Mouse (Mus musculus): ENCODE results near the gene Svs2. TPM values are rescaled to one million over a fixed set of nuclear protein-coding genes. Genes with fewer than 3 reads are reported as not detected.
"Not testable (repeated sequence)": the region's sequence is repeated elsewhere in the genome, so short reads cannot be mapped to it uniquely, and the experiment has no call there.

Svs2 gene
- not detected in 2 replicates for polyA plus RNA-seq (2012; rRNA removed)

GRCm38 (mm10) chr2:164238366-164238765, at the start of gene Svs2:
Svs2 (minus strand) TSS chr2:164238466.
- no peak for DNase-seq (ENCODE audit: low spot score)

DNA sequence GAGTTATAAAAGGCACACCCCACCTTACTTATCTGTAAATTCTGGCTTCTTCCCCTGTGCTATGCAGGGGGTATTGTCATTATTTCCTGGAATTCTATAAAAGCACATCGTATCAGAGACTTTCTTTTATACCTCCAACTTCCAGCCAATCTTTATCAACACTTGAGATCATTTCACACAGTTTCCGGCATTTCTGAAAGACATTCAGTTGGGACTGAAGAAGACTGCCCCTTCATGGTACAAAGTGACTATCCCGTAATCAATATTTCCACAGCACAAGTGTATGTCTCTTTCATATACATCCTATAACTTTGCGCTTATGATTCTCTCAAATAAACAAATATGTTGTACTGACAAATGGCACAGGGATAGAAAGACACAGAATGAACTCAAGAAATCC, 40.1 kb upstream of the Svs2 start, which contains the start of gene Svs4:
TSS of gene Svs4 (minus strand) at position 101 of the 400 bp plus-strand sequence.
- DNase-seq (ENCODE audit: low spot score) = no peak

DNA sequence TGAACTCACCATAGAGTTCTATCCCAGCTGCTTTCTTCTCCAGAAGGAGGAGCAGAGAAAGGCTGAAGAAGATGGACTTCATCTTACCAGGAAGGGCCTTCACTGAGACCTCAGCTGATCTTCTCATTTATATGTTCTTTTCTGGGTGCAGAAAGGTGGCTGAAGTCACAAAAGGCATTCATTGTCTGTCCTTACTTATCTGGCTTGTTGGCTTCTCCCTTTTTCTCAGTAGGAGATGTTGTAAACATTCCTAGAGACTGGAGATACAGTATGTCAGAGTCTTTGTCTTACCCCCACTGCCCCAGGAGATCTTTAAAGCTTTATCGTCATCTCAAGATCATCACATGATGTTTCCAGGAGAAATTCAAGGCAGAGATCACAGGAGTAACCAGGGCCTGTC, 18.3 kb upstream of the Svs2 start, which contains the start of gene Svs3b:
TSS of gene Svs3b (minus strand) at position 101 of the 400 bp plus-strand sequence.
- not testable (repeated sequence) for DNase-seq (ENCODE audit: low spot score)

GRCm38 (mm10) chr2:164232671-164233070, 5.6 kb downstream of the Svs2 start:
- DNase-seq (ENCODE audit: low spot score) = no peak

- no peak for DNase-seq (ENCODE audit: low spot score)
Measured at GRCm38 (mm10) chr2:164228361-164229070, 9.8 kb downstream of the Svs2 start.

- no peak for DNase-seq (ENCODE audit: low spot score)
Measured at GRCm38 (mm10) chr2:164221522-164221921, 16.7 kb downstream of the Svs2 start, which contains the start of gene Wfdc15b. Wfdc15b (minus strand) TSS chr2:164221660.

- DNase-seq (ENCODE audit: low spot score) = no peak
Measured at GRCm38 (mm10) chr2:164219295-164219694, 19.0 kb downstream of the Svs2 start.

DNA sequence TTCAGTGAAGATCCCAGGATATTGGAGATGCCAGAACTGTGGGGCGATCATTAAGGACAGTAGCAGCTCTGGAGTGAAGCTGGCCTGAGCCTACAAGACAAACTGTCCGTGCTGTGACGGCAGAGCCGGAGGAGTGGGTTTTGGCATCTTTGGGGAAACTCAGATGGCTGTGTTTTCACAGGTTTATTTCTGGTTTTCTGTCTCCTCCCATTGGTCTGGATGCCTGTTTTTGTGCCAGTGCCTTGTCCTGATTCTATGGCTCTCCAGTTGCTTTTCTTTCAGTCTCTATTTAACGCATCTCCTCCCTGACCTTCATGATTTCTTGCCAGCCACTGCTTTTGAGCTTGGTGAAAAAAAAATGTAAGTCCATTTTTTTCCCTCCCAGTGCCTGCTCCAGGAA, 25.6 kb downstream of the Svs2 start:
- DNase-seq (ENCODE audit: low spot score) = no peak

DNA sequence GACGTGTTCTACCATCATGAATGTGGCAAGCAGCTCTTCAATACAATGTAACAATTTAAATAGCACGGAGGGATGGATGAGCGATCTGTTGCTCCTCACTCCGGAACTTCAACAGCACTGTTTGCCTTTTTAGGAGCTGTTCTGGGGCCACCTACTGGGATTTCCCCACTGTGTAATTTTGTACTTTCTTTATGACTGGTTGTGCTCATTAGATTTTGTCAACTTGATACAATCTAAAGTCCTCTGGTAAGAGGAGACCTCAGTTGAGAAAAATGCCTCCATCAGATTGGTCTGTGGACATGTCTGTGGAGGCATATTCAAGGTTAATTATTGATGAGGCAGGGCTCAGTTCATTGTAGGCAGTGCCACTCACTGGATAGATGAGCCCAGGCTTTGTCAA, 27.4 kb downstream of the Svs2 start:
- no peak for DNase-seq (ENCODE audit: low spot score)

- no peak for DNase-seq (ENCODE audit: low spot score)
Measured at GRCm38 (mm10) chr2:164206676-164207075, 31.6 kb downstream of the Svs2 start.

DNA sequence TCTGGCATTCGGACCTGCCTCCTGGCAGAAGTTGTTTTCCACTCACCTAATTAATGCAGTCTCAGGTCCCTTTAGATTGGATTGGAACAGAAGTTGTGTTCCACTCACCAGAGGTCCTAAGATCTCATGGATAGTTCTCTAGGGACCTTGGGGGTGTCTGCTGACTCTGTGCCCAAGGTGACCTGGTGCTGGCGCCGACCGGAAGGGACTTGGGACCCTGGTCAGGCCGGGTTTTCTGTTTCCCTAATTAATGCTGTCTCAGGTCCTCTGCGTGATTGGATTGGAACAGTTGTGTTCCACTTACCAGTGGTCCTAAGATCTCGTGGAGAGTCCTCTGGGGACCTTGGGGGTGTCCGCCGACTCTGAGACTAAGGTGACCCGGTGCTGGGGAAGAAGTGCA, 32.3 kb downstream of the Svs2 start:
- DNase-seq (ENCODE audit: low spot score) = not testable (repeated sequence)

DNA sequence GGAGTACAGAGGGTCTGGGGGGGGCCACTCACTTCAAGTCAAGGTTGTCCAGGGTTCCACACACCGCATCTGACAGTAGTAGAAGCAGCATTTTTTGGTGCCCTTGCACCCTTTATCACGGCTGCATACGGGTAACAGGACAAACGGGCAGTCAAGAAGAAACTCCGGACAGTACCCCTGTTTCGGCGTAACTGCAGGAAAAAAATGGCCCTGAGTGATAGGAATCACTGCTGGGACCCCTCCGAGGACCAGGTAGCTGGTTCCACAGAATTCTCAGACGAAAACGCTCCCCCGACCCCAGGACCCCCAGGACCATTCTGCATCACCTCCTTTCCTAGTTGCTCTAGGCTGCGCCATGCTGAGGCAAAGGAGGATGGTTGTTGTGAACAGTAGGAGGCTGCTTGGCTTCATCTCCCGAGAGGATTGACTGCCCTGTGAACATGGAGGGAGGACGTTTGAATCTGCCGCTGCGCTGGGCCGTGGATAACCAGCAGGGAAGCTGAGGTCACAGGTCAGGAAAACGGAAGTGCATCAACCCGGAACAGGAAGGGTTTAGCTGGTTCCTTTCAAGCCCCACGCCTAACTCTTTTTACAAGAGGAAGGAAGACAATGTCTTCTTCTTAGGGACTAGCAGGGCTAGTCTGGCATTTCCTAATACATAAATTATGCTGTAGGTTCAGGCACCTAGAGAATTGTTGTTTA, 38.5 kb downstream of the Svs2 start, which contains the start of gene Wfdc15a:
TSS of gene Wfdc15a (minus strand) at position 505 of the 702 bp plus-strand sequence.
- DNase-seq (ENCODE audit: low spot score) = no peak

- no peak for DNase-seq (ENCODE audit: low spot score)
Measured at GRCm38 (mm10) chr2:164196700-164196990, 41.6 kb downstream of the Svs2 start.

- DNase-seq (ENCODE audit: low spot score) = no peak
Measured at GRCm38 (mm10) chr2:164195971-164196699, 42.1 kb downstream of the Svs2 start.

DNA sequence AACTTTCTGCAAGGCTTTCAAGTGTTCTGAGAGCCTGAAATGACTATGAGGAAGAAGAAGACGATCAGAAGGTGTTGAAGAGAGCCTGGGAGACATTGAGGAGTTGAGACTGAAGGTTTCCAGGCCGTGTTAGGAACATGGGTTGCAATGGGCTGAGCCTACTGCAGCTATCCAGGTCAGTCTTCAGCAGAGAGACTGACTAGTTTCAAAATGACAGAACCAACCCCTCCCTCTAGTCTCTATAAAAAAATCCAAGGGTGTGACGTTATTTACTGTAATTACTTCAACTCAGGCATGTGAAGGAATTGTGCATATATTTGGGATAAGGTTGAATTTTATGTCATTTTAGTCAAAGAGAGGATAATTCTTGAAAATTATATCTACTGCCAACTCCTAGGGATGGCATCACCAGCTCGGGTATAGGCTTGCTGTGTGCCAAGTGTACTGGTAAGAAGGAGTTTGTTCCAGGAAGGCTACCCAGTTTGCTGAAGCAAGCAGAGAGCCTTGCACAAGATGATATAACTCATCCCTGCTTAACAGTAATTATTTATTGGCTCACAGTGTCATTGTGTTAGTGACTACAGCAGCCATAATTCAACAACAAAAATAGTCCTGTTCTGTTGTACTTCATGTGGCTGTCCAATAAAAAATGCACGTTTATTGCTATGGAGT, 43.2 kb downstream of the Svs2 start:
- DNase-seq (ENCODE audit: low spot score) = no peak

DNA sequence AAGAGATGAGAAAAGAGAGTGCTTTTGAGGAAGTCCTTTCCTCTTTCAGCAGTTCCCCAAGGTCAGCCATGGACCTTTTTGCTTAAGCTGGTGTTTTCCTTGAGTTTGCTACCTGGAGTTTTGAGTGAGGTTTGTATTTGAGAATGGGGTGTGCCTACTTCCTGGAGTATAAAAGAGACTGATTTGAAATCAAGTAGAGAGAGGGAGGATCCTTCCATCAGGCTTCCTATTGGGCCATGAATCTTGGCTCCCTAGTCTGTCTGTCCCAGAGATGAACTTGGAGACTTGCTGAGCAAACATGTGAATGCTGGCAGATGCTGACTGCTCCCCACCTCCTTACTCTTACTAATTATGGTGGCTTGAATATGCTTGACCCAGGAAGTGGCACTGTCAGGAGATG, 46.0 kb downstream of the Svs2 start:
- no peak for DNase-seq (ENCODE audit: low spot score)

DNA sequence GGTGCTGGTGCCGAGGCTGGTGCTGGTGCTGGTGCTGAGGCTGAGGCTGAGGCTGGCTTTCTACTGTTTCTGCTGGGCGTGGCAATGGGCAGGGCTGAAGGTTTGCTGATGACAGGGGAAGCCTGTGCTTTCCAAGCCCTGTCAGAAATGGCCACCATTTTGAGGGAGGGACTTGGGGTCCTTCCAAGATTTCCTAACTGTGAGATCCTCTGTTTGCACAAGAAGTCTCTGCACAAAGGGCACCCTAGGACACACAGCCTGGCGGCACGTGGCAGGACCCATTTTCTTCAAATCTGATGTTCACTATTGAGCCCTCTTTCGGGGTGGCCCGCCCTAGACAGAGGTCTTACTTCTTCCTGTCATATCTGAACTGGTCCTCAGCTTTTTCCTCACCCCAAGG, 47.7 kb downstream of the Svs2 start, which contains the start of gene Wfdc12:
TSS of gene Wfdc12 (minus strand) at position 33 of the 400 bp plus-strand sequence.
- no peak for DNase-seq (ENCODE audit: low spot score)

- no peak for DNase-seq (ENCODE audit: low spot score)
Measured at GRCm38 (mm10) chr2:164188722-164189121, 49.5 kb downstream of the Svs2 start.

All from urinary bladder, adult 2 months (tissue).